Mouse (Mus musculus): ENCODE results near the gene Camk2b.

DNA sequence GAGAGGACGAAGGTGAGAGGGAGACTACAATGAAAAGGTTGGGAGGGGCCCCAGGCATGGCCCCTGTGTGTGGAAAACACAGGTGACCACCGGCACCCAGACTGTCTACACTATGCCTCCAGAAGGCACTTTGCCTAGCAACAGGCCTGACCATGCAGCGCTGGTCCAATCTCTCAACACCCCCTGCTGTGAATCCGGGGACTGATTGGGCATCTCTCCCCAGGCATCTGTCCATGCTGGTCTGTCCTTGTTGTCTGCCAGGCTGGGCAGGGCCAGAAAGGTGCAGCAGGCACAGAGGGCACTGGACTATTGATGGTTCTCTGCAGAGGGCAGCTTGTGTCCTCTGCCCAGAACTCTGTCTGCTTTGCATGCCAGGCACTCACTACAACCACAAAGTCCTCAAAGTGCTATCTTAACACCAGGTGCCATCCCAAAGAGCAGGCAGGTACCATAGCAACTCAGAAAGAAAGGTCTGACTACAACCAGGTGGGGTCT, 16.0 kb downstream of the Camk2b start:
- TF ChIP-seq CTCF (IDR thresholded peaks at IDR 0.05; ENCODE audit: borderline replicate concordance, insufficient read depth, low read depth, low read length) (no peak), POLR2A (IDR thresholded peaks at IDR 0.05; ENCODE audit: borderline replicate concordance, insufficient read depth, low read length) (no peak)
